Mouse (Mus musculus) testis, adult 2 months (tissue): ENCODE measurements at regions not wholly inside any gene's neighbourhood (a gene's known extent, or its start where the extent isn't known, plus 50 kb on each side); places are given as distances from the start of the nearest gene placed in this dataset.

Source experiments
- CTCF ChIP-seq: fragments of 200-500 bp; IDR thresholded peaks from 2 replicates; pipeline ENCODE4 v1.5.1; 2012; ENCODE audit warnings: low read depth, mild to moderate bottlenecking, inconsistent platforms, low read length, moderate library complexity; ENCODE audit not compliant: control insufficient read depth, insufficient read depth, insufficient replicate concordance
- POLR2A ChIP-seq: fragments of 200-500 bp; IDR thresholded peaks from 2 replicates; pipeline ENCODE4 v1.6.1; 2012; ENCODE audit warnings: low read depth, mild to moderate bottlenecking, inconsistent platforms, low read length, moderate library complexity; ENCODE audit not compliant: control insufficient read depth

- TF ChIP-seq CTCF (no peak), POLR2A (no peak)
Observed at GRCm38 (mm10) chr2:75147399-75147798, 321.8 kb downstream of the Mtx2 start.
